Mouse (Mus musculus) liver, adult 2 months (tissue): ENCODE measurements at regions not wholly inside any gene's neighbourhood (a gene's known extent, or its start where the extent isn't known, plus 50 kb on each side); places are given as distances from the start of the nearest gene placed in this dataset.

Experiments used
- DNase-seq: peaks from one replicate; pipeline ENCODE4 v3.0.0-alpha.2; 2011; ENCODE audit warnings: low read depth, low spot score; ENCODE audit errors: extremely low read depth
- H3K27ac ChIP-seq: fragments of 200-500 bp; replicated peaks from 2 replicates; pipeline ENCODE4 v1.5.1; 2012; ENCODE audit warnings: low read depth, mild to moderate bottlenecking, control low read depth, inconsistent platforms, low read length; ENCODE audit not compliant: insufficient read depth
- H3K27me3 ChIP-seq: fragments of 200-500 bp; 2 replicates; pipeline ENCODE4 v1.6.1; 2012; ENCODE audit warnings: mild to moderate bottlenecking, moderate library complexity, low read length, inconsistent platforms; ENCODE audit not compliant: control insufficient read depth, insufficient read depth
- H3K36me3 ChIP-seq: fragments of 200-500 bp; 2 replicates; pipeline ENCODE4 v1.6.1; 2012; ENCODE audit warnings: low read length, inconsistent platforms; ENCODE audit not compliant: control insufficient read depth, insufficient read depth
- H3K4me1 ChIP-seq: fragments of 200-500 bp; 2 replicates; pipeline ENCODE4 v1.6.1; 2011; ENCODE audit warnings: low read length; ENCODE audit not compliant: control insufficient read depth, insufficient read depth
- H3K4me3 ChIP-seq: fragments of 200-500 bp; 2 replicates; pipeline ENCODE4 v1.5.1; 2011; ENCODE audit warnings: low read depth, mild to moderate bottlenecking, control low read depth, low read length, moderate library complexity; ENCODE audit not compliant: insufficient read depth
- H3K79me2 ChIP-seq: fragments of 200-500 bp; 2 replicates; pipeline ENCODE4 v1.6.1; 2012; ENCODE audit warnings: inconsistent platforms, mild to moderate bottlenecking, low read length, moderate library complexity; ENCODE audit not compliant: control insufficient read depth, insufficient read depth
- H3K9ac ChIP-seq: fragments of 200-500 bp; 2 replicates; pipeline ENCODE4 v1.6.1; 2012; ENCODE audit warnings: low read depth, mild to moderate bottlenecking, control low read depth, inconsistent platforms, low read length
- CTCF ChIP-seq: fragments of 200-500 bp; IDR thresholded peaks from 2 replicates; pipeline ENCODE4 v1.5.1; 2011; ENCODE audit warnings: low read depth, low read length, control low read depth
- POLR2A ChIP-seq: fragments of 200-500 bp; IDR thresholded peaks from 2 replicates; pipeline ENCODE4 v1.6.1; 2011; ENCODE audit warnings: low read length, control low read depth; ENCODE audit not compliant: insufficient read depth; ENCODE audit errors: extremely low read depth
- WGBS: fragments of 180-500 bp; shearing (Covaris S2); methylation state at CpG from one replicate; pipeline ENCODE4 v1.1.7; 2018; 5-methylcytosine and 5-hydroxymethylcytosine counted together

GRCm38 (mm10) chr12:54532062-54532461 is 124.3 kb downstream of the Sptssa start:
- H3K36me3 ChIP-seq: no peaks in the 10 kb centered on the region
- H3K27me3 ChIP-seq: no peaks in the 10 kb centered on the region
- H3K79me2 ChIP-seq: no peaks in the 10 kb centered on the region
- no peaks in the 10 kb centered on the region for H3K4me1 ChIP-seq
- H3K9ac ChIP-seq: no peak overlapping the region
- TF ChIP-seq CTCF (no peak), POLR2A (no peak)
- H3K27ac ChIP-seq: no peak overlapping the region
- H3K4me3 ChIP-seq: no peak overlapping the region
- no peak for DNase-seq
- 83% methylated on average over 8 of the region's 8 CpGs for WGBS

- no peak for DNase-seq
- Histone ChIP-seq H3K9ac (no peak overlapping the region), H3K79me2 (no peaks in the 10 kb centered on the region), H3K4me1 (no peaks in the 10 kb centered on the region), H3K4me3 (no peak overlapping the region), H3K36me3 (no peaks in the 10 kb centered on the region), H3K27ac (no peak overlapping the region), H3K27me3 (no peaks in the 10 kb centered on the region)
- TF ChIP-seq POLR2A (no peak), CTCF (no peak)
These were observed 128.3 kb downstream of the Sptssa start for GRCm38 (mm10) chr12:54528046-54528445.

- no peak overlapping the region for H3K27ac ChIP-seq
- no peak for DNase-seq
- no peak for TF ChIP-seq POLR2A
- no peak for TF ChIP-seq CTCF
- no peaks in the 10 kb centered on the region for H3K79me2 ChIP-seq
- 71% methylated on average over 2 of the region's 2 CpGs for WGBS
- H3K9ac ChIP-seq: no peak overlapping the region
- no peaks in the 10 kb centered on the region for H3K27me3 ChIP-seq
- no peaks in the 10 kb centered on the region for H3K4me1 ChIP-seq
- no peak overlapping the region for H3K4me3 ChIP-seq
- no peaks in the 10 kb centered on the region for H3K36me3 ChIP-seq
These were observed 128.8 kb downstream of the Sptssa start for GRCm38 (mm10) chr12:54527577-54527976.

- Histone ChIP-seq H3K79me2 (no peaks in the 10 kb centered on the region), H3K36me3 (no peaks in the 10 kb centered on the region), H3K4me1 (no peaks in the 10 kb centered on the region), H3K27me3 (no peaks in the 10 kb centered on the region), H3K4me3 (no peak overlapping the region), H3K9ac (no peak overlapping the region), H3K27ac (no peak overlapping the region)
- DNase-seq: no peak
- TF ChIP-seq CTCF (no peak), POLR2A (no peak)
- 70% methylated on average over 4 of the region's 4 CpGs for WGBS
These were observed 136.0 kb downstream of the Sptssa start for GRCm38 (mm10) chr12:54520406-54520805.

- Histone ChIP-seq H3K27me3 (no peaks in the 10 kb centered on the region), H3K9ac (no peak overlapping the region), H3K27ac (no peak overlapping the region), H3K4me1 (no peaks in the 10 kb centered on the region), H3K36me3 (no peaks in the 10 kb centered on the region), H3K4me3 (no peak overlapping the region), H3K79me2 (no peaks in the 10 kb centered on the region)
- TF ChIP-seq POLR2A (no peak), CTCF (no peak)
- 77% methylated on average over 3 of the region's 3 CpGs for WGBS
- peak; percentile 24 for DNase-seq
These were observed 137.0 kb downstream of the Sptssa start for GRCm38 (mm10) chr12:54519370-54519769.

- H3K4me3 ChIP-seq: no peak overlapping the region
- H3K36me3 ChIP-seq: no peaks in the 10 kb centered on the region
- no peak for DNase-seq
- TF ChIP-seq POLR2A (no peak), CTCF (no peak)
- no peaks in the 10 kb centered on the region for H3K27me3 ChIP-seq
- no peaks in the 10 kb centered on the region for H3K79me2 ChIP-seq
- no peak overlapping the region for H3K27ac ChIP-seq
- 74% methylated on average over 3 of the region's 3 CpGs for WGBS
- H3K9ac ChIP-seq: no peak overlapping the region
- no peaks in the 10 kb centered on the region for H3K4me1 ChIP-seq
These were observed 139.1 kb downstream of the Sptssa start for GRCm38 (mm10) chr12:54517265-54517664.
